Mouse (Mus musculus) thymus, postnatal 25 days (tissue): ENCODE results near the gene Pon1.

Source experiments
- DNase-seq: peaks from one replicate; pipeline ENCODE4 v3.0.0; 2022

Pon1 gene

DNA sequence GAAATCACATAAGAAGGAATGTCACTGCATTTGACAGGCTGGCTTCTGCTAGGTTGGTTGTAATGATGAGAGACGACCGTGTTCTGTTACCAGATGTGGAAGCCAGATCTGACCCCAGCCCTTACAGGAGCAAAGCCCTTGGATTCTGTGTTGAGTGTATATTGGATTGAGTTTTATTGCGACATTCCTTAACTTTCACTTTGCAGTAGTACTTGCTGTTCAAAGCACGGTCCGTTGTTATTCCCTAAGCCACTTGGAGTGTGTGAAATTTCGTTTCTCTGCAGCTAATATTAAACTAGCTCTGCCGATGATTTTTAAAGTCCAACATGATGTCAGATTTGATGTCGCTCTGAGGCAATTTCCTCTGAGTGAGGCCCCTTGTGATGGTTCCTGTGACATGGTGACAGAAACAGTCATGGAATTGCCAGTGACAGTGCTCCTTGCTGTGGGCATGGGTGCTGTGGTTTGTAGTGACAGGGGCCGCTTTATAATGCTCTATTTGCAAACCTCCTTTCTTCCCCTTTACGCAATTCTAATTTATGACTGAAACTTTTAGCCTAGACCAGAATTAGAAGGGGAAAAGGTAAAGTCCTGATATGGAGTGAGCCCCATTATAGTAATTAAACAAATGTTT, 19.4 kb downstream of the Pon1 start:
- no peak for DNase-seq

DNA sequence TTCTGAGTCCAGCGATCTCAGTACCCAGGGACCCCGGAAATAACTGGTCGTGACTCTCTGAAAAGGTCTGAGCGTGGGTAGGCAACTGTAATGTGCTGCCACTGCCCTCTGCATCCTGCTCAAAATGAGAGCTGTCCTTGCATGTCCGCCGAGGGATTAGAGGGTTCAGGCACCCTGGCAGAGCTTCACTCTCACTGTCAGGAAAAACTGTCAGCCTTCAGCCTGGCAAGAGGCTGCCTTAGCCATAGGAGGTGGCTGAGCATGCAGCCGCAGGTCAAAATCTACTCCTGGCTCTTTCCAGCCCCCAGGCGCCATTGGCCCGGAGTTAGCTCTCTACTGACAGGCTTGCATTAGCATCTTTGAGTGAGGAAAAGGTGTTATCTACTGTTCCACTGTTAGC, 21.2 kb downstream of the Pon1 start:
- no peak for DNase-seq

DNA sequence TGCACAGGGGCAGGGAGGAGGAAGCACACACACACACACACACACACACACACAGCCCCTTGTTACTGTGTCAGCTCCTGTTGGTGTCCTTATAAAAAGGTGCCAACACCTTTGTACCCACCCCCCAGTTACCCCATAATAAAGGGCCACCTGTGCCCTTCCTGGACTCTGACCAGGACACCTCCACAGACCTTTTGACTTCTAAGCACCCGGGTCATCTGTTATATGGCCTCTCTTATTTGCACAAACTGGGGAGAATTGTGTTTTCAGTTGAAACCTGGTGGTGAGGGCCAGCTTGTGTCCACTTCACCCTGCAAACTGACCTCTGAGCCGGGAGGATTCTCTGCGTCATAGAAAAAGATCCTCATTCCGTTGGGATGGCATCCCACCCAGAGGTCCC, 22.3 kb downstream of the Pon1 start:
- DNase-seq = no peak

DNA sequence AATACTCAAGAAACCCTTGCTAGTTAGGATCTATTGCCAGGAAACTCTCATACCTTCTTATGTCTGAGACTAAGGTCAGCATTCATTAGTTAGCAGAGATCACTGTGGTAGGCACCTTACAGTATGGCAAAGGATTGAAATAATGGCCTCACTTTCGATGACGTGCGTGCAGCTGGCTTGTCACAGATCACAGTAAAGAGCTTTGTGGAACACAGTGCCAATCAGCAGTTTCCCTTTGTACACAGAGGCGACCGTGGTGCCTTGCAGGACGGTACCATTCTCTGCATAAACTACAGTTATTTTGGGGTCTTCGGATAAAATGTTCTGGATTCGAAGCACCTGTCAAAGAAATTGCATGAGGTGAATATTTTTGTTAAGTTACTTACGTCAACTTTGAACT, 25.6 kb downstream of the Pon1 start:
- DNase-seq = no peak

DNA sequence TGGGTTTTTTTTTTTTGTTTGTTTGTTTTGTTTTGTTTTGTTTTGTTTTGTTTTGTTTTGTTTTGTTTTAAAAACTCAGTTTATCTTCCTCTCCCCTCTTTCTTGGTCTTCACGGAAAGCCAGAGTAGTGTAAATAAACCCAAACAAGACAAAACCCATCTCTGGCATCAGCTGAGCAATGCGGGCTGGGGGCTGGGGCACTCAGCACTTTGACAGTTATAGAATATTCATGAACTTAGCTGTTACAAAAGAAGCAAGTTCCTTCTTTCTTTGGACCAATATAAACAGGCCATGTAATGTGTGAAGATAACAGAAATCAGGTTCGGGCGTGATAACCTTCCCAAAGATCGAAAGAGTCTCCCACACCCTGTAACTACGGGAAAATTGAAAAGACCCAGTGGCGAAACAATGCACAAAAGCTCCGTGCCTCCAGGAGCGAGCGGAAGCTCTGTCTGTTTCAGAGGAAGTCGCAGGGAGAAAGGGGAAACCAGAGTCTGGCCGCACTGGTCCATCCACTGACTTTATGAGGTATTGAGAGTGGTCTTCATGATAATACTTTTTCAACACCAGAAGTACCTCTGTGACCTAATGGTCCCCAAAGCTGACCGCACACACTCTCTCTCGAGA, 26.6 kb downstream of the Pon1 start:
- no peak for DNase-seq

DNA sequence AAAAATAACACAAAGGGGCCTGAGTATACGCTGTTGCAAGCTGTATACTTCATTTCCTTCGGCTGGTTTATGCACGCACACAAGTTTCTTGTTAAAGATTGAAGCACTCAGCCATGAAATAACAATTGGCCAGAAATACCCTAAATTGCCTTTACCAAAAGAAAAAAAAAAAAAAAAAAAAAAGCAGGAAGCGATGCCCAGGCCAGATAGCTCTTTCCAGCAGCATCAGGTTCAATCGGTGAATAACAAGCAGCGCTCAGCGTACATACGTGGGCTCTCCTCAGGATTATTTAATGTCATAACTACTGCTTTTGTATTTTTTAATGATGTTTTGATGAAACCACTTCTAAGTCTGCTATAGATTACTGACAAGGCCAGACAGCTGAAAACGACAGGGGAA, 28.9 kb downstream of the Pon1 start:
- no peak for DNase-seq

DNA sequence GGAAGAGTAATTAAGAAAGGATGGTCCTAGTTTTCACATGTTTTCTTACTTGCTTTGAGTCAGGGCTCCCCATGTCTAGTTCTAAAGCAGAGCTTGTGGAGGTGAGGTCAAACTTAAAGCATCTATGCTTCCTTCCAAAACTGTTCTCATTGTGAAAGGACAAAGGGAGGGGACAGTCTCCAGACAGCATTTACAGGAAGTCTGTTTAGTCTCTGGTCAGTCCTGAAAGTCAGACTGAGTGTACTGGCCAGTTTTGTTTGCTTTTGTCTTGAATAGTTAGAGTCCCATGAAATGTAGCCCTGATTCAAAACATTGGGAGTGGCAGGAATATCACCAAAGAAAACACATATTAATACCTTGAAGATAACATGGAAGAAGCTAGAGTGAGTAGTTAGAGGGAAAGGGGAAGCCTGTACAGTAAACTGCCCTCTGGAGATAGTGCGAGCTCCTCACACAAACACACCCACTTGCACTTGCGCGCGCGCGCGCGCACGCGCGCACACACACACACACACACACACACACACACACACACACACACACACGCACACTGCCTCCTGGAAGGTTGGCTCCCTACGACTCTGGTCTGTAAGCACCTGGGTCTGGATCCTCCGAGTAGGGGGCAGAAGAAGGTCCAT, 30.1 kb downstream of the Pon1 start:
- DNase-seq = no peak

DNA sequence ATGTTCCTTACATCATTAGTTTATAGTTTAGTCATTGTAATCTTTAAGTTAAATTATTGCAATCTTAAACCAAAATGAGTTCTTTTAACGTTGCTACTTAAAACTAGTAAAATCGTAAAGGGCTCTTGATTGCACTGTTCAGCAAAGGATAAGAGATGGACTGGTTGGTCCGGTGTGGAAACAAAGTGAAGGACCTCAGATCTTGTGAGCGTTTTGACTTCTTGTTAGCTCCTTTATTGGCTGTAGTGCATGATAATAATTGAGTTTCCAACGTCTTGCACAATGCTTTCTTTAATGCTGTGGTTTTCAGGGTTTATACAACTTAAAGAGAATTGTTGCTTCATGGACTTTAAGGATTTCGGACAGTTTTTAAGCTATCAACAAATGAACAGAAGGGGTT, 31.7 kb downstream of the Pon1 start:
- DNase-seq = no peak

DNA sequence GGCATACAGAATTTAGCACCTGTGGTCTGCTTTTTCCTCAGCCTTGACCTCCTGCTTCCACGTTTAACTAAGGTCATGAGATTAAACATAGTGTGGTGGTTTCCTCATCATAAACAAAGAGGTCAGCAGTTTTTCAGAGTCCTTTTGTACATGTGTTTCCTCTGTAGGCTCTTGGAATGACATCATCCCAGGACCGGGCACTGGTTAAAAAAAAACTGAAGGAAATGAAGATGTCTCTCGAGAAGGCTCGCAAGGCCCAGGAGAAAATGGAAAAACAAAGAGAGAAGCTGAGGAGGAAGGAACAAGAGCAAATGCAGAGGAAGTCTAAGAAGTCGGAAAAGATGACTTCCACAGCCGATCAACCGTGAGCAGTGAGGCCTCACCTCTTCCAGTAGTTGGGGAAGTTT, 34.4 kb downstream of the Pon1 start:
- DNase-seq = no peak

DNA sequence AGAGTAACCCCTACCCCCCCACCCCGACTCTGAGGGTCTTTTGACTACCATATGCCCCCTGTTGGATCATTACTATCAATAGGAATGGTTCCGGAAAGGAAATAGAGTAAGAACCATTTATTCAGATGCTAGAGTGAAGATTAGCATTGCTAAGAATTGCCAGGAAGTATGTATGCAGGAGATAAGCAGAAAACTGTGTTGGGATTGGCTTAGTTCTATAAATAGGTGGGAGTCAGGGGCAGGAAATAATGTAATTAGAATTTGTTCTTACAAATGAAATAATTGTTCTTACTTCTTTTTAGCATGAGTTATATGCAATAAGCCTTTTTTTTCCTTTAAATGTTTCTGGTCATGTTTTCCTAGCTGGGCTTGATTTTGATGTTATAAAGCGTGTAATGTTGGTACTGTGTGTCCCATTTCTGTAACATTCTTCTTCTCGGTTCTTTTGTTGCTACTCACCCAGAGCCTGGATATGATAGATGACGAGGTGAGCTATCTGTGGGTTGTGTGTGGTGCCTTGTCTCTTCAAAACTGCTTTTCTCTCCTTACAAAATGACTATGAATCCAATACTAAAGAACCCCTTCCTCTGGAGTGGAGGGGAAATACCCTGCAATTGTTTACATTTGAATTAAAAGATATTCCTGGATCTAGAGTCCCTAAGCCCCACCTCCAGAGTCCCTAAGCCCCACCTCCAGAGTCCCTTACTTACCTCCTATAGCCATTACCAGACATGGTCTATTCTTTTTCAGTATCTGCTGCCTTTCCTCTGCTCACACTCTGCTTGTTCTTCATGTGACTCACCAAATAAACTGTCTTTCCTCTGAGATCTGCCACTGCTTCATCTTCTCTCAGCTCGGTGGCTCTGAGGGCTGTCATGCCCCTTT, 37.0 kb downstream of the Pon1 start:
- DNase-seq = no peak

DNA sequence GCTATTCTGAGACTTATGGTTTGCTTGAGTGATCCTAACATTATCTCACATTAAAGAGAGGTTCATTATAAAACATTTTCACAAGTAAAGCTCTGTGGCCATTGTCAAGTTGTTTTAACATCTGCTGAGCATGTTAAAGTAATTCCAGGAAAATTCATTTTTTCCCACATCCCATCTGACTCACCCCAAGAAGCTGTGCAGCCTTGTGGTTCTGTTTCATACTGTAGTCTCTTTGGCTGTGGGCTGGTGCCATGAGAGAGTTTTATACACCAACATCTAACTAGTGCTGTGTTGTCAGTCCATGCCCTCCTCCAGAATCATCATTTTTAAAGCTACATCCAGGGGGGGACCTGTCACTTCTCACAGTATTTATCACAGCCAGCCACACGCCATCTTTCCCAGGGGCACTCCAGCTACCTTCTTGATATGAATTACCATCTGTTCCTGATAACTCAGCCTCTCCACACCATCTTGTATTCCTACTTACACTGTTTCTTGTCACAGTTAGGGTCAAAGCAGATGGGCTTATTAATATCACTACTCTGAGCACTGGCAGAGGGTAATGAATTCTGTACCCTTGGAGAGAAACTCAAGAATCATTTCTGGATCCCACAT, 38.3 kb downstream of the Pon1 start:
- no peak for DNase-seq

DNA sequence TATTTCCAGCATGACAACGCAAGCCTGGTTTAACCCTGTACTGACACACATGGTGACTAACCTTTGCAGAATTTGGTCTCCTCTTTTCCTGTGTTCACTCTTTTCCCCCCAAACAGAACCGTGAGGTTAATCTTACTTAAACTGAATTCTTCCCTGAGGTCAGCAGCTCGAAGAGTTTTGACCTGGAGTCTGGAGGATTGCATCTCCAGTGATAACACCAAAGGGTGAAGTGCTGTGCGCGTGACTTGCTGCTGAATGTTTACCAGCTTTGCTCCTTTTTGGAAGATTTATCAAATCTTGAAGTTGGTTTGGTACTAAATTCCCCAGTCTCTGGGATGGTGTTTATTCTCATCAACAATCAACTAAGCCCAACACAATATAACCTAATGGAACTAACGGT, 39.0 kb downstream of the Pon1 start:
- no peak for DNase-seq

DNA sequence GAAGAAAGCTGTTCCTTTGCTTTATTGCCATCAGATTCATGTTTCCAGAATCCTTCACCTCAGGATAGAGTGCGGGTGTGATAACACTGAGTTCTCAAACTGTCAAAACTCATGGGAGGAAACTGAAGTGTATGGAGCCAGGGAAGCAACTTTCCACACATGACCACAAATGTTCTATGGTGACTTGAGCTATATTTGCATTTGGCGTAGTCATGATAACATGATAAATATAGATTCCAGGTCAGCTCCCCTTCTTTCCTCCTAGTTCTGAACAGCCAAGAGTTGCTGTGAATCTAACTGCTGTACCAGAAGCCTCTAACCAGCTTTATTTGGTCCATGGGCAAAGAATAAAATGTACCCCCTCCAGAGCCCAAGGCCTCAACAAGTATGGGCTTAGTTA, 41.6 kb downstream of the Pon1 start:
- no peak for DNase-seq

DNA sequence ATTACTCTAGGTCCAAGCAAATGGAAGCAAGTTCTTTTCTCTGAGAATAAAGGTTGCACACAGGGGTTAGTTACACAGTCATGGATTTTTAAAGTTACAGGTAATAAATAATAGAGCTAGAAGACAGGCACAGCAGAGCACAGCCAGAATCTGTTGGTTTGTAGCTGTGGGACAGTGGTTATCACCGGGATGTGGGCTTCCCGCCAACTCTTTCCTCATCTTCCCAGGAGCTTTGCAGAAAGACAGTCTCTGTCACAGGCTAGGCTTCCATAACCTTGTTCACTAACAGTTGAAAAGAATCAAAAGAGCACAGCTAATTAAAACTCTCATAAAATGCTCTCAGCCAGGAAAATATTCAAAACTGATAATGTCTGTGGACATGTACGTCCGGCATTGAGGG, 42.6 kb downstream of the Pon1 start:
- no peak for DNase-seq

DNA sequence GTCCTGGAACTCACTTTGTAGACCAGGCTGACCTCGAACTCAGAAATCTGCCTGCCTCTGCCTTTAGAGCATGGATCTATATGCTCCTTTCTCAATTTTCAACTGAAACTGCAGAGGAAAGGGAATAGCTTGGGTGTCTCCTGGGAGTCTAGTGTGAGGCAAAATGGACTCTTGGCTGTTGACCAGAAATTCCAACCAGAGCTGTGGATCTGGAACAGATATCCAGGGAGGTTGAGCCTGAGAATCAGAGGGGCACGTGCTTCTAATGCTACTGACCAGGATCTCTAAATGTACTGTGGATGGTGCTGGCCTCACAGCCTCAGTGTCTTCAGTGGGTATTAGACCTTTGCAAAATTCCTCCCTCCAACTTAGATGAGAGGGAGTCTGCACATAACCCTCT, 43.8 kb downstream of the Pon1 start:
- no peak for DNase-seq

DNA sequence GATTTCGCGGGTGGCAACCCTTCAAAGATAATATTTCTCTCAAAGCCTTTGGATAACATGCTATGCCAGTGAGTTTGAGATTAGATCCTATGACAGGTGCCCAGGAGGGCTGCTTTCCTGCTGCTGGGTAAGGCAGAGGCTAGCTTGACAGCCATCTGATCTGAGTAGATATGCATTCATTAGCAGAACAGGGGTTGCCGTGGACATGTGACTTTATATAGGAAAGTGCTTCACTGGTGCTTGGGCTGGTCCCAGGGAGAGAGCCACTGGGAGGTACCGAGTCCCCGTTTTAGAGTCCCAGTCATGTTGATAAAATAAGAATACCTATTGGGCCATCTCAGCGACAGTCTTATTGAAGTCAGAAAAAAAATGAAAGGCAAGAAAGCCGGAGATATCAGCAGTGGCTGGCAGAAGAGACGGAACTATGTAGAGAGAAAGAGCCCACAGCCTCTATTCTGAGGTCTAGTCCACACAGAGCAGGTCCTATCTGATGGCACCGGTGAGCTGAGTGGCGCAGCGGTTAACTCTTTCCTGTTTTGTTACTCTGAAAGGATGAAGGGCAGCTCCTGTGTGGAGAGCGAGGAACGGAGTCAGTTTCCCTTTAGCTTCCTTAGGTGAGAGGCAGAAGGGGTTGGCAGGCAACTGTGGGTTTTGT, 46.1 kb downstream of the Pon1 start:
- DNase-seq = no peak

DNA sequence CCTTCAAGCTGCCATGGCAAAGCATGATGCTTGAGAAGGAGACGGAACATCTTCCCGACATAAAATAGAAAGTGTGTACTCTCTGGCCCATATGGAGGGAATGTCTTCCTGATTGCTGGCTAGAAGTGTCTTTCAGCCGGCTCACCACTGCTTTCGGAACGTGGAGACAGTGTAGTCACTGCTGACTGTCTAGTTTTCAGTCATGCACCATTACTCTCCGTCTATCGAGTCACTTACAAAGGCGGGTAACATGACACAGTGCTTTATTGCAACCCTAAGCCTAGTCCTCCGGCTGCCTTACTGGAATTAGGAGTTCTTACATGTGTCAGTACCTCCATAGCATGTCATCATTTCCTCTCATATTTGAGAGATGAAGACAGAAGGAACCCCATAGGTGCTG, 54.1 kb downstream of the Pon1 start:
- DNase-seq = no peak

DNA sequence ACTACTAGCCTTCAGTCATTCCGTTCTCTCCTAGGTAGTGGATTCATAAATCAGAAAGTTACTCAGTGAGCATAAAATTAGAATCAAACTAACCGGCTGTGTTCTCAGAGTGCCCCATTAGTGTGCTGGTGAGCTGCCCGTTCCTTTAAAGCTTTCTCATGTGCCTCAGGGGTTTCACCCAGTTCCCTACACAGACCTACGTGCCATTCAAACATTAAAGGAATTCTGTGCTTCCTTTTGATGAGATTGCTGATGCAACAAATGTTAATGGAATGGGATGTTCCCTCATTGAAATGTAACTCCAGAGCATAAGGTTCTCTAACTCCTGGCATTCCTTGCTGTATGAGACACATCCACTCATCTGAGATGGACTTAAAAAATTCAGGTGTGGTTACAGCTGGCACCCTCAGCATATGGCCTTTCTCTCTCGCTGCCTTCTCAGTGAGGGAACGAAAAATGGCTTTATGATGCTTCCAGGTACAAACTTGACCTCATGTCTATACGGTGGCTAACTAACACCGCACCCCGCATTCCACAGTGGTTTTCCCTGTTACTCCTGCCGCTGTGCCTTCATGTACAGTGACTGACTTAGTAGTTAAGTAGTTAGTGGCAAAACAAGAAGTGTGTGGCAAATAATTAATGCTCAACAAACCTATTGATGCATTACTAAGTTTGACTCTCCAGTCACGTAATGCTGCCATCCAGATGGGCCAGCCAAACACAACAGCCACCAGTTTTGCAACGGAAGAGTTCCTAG, 54.7 kb downstream of the Pon1 start:
- DNase-seq = no peak

DNA sequence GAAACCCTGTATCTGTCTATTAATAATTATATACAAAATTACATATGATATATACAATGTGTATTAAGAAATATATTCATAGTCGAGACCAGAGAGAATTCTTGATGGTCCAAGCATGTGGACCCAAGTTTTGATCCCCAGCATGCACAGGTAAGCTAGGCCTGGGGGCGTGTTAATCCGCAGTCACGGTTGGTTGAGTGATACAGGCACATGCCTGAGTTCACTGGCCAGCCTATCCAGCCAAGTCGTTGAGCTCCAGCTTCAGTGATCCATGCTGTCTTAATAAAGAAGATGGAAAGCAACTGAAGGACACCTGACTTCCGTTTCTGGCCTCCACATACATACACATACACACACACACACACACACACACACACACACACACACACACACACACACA, 57.7 kb downstream of the Pon1 start:
- no peak for DNase-seq

DNA sequence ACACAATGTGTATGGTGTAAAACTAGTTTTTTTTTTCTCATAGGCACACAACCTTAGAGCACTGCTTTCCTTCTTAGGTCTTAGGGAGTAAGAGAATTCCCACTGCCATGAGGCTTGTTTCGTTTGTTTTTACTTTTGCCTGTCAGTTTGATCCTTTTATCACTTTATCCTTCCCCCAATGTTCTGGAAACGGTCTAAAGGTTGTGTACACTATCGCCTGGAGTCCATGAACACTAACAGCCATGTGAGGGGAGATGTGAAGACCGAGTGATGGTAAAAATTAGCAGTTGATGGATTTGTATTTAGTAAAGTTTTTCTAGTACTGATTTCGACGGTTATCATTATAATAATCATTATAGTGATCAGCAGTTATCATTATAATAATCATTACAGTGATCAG, 58.8 kb downstream of the Pon1 start:
- no peak for DNase-seq

DNA sequence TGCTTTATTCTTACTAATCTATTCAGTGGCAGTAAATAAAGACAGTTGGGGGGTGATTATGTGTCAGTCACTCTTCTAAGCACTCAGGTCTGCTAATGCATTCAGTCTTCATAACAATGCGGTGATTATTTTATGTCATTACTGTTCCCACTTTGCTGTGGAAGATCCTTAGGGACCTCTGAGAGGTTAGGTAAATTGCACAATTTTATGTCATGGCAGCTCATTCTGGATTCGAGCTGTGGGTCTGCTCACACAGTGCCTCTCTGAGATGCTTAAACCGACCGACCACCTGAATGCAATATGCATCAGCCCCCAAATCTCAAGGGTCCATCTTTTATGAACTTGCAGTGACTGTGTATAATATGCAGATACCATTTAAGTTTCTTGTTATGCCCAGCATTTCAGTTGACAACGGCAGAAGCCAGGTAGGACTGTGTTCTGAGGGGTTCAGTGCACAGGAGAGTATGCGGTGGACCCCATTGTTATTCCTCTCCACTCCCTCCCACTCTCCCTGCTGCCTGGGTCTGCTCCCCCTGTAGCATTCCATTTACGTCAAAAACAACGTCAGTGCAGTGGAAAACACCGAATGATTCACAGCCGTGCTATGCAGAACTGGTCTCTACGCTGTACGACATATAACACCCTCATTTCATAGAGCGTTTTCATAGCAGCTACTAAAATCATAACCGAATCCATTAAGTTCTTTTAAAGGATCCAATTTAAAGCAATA, 64.2 kb downstream of the Pon1 start:
- no peak for DNase-seq
